Mouse (Mus musculus): ENCODE measurements around the gene Rmnd5a. TPM values are rescaled to one million over a fixed set of nuclear protein-coding genes. Genes with fewer than 3 reads are reported as not detected.

Gene Rmnd5a
- polyA plus RNA-seq, 1 experiment from 2014 or later = 10.7 TPM

DNA sequence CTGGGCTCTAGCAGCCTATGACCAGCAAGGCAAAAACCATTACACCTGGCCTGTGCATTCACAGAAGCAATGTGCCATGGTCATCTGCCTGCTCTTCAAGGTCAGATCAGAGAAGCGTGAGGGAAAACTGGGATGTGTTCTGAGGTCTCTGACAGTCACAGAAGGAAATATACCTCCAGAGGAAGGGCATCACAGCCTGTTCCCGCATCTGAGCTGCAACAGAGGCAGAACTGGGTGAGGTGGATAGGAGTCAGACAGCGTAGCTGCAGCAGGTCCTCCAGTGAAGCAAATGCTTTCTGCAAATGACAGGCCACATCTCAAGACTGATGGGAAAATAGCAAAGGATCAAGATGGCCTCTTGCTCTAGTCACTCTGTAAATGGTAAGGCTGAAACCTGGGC, 101.5 kb downstream of the Rmnd5a start:
- Histone ChIP-seq H3K9ac (ENCODE audit: low read length) (no peak overlapping the region), H3K4me2 (ENCODE audit: low read depth, severe bottlenecking) (no peak overlapping the region), H3K4me1 (ENCODE audit: control insufficient read depth, insufficient read depth, low read length) (no peaks in the 10 kb centered on the region), H3K27me3 (ENCODE audit: control insufficient read depth, insufficient read depth, low read length) (no peaks in the 10 kb centered on the region), H3K27ac (replicated peaks; ENCODE audit: low read depth, low read length) (no peak overlapping the region), H3K36me3 (ENCODE audit: control insufficient read depth, insufficient read depth, low read length) (no peaks in the 10 kb centered on the region), H3K9me3 (ENCODE audit: control insufficient read depth, low read length) (no peaks in the 10 kb centered on the region), H3K4me3 (ENCODE audit: low read depth, low read length) (no peak overlapping the region)
- ATAC-seq (ENCODE audit: insufficient number of reproducible peaks, low FRiP score, low TSS enrichment, low read depth) (no peak), DNase-seq (ENCODE audit: low spot score) (no peak)
- WGBS = 82% methylated on average over 3 of the region's 3 CpGs

Other genes starting within 250 kb of the Rmnd5a start
- gene Fabp1, start 240.8 kb downstream of the Rmnd5a start, polyA plus RNA-seq (2014; fragmentation: Nextera tagmentation; extraction: Ambion mirVana) = 0.29 TPM in 1 of 2 replicates, not detected in the other
- gene Krcc1, start 169.0 kb downstream of the Rmnd5a start, polyA plus RNA-seq (2014; fragmentation: Nextera tagmentation; extraction: Ambion mirVana) = 41.6 and 44.5 TPM in 2 replicates
- 1.7 and 3.7 TPM in 2 replicates for gene Smyd1, start 118.4 kb downstream of the Rmnd5a start, polyA plus RNA-seq (2014; fragmentation: Nextera tagmentation; extraction: Ambion mirVana)
- gene Cd8b1, start 117.8 kb downstream of the Rmnd5a start, polyA plus RNA-seq (2014; fragmentation: Nextera tagmentation; extraction: Ambion mirVana) = 0.09 TPM in 1 of 2 replicates, not detected in the other
- gene Cd8a, start 67.2 kb downstream of the Rmnd5a start, polyA plus RNA-seq (2014; fragmentation: Nextera tagmentation; extraction: Ambion mirVana) = not detected in 2 replicates
- gene Rnf103, start 53.3 kb upstream of the Rmnd5a start, polyA plus RNA-seq (2014; fragmentation: Nextera tagmentation; extraction: Ambion mirVana) = 13.7 and 14.4 TPM in 2 replicates
- 51.7 and 52.8 TPM in 2 replicates for gene Chmp3, start 103.2 kb upstream of the Rmnd5a start, polyA plus RNA-seq (2014; fragmentation: Nextera tagmentation; extraction: Ambion mirVana)
- 55.0 and 55.4 TPM in 2 replicates for gene Kdm3a, start 192.4 kb upstream of the Rmnd5a start, polyA plus RNA-seq (2014; fragmentation: Nextera tagmentation; extraction: Ambion mirVana)

Data from limb, embryonic 11.5 days (tissue).